Mouse (Mus musculus): ENCODE data around the gene Thnsl2. TPM values are rescaled to one million over a fixed set of nuclear protein-coding genes. Genes with fewer than 3 reads are reported as not detected.

The Thnsl2 gene
- polyA plus RNA-seq, 1 experiment from 2014 or later: 83.8 TPM

DNA sequence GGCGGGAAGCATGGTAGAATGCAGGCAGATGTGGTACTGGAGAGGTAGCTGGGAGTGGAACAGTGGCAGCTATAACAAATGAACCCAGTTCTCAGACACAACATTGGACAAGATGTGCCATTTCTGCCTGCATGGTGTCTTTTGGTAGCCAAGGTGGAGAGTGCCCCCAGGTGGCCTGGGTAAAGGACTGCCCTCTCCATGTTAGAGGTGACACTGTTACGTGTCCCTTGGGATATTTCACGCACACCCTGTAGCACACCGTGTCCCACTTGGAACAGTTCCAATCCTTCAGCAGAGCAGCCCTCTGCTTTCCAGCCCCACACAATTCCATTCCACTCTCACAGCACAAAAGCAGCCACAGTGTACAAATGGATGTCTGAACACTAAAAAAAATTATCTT, 18.0 kb upstream of the Thnsl2 start:
- no peak overlapping the region for H3K9ac ChIP-seq (ENCODE audit: low read depth, low read length)
- WGBS: 63% methylated on average over 4 of the region's 4 CpGs
- peaks cover 6% of the 10 kb centered on the region; the same call in 1 of the 2 replicates for H3K4me1 ChIP-seq (ENCODE audit: control insufficient read depth, insufficient read depth, low read length)
- H3K36me3 ChIP-seq (ENCODE audit: control insufficient read depth, insufficient read depth, low read length): no peaks in the 10 kb centered on the region
- no peak overlapping the region for H3K27ac ChIP-seq (ENCODE audit: low read length)
- H3K4me2 ChIP-seq (ENCODE audit: low read depth, low read length): no peak overlapping the region
- no peaks in the 10 kb centered on the region for H3K27me3 ChIP-seq (replicated peaks; ENCODE audit: control insufficient read depth, insufficient read depth, low read length)
- H3K9me3 ChIP-seq (ENCODE audit: control insufficient read depth, low read length): no peaks in the 10 kb centered on the region
- no peak overlapping the region for H3K4me3 ChIP-seq (ENCODE audit: low read length)
- ATAC-seq: no peak; the same call in 1 of the 2 replicates

- 0 out of 2 replicates have a peak, but pooled peaks have one; percentile 37 for ATAC-seq
- Histone ChIP-seq H3K4me1 (ENCODE audit: control insufficient read depth, insufficient read depth, low read length) (peaks cover 6% of the 10 kb centered on the region; the same call in 1 of the 2 replicates), H3K27ac (ENCODE audit: low read length) (no peak overlapping the region), H3K36me3 (ENCODE audit: control insufficient read depth, insufficient read depth, low read length) (no peaks in the 10 kb centered on the region), H3K4me3 (ENCODE audit: low read length) (no peak overlapping the region), H3K9me3 (ENCODE audit: control insufficient read depth, low read length) (no peaks in the 10 kb centered on the region), H3K9ac (ENCODE audit: low read depth, low read length) (no peak overlapping the region), H3K4me2 (ENCODE audit: low read depth, low read length) (no peak overlapping the region), H3K27me3 (replicated peaks; ENCODE audit: control insufficient read depth, insufficient read depth, low read length) (no peaks in the 10 kb centered on the region)
- WGBS: 59% methylated on average over 7 of the region's 7 CpGs
Observed at GRCm38 (mm10) chr6:71161290-71161689, 17.1 kb upstream of the Thnsl2 start.

GRCm38 (mm10) chr6:71156674-71157326, 12.6 kb upstream of the Thnsl2 start:
- Histone ChIP-seq H3K36me3 (ENCODE audit: control insufficient read depth, insufficient read depth, low read length) (no peaks in the 10 kb centered on the region), H3K9ac (ENCODE audit: low read depth, low read length) (no peak overlapping the region), H3K4me1 (ENCODE audit: control insufficient read depth, insufficient read depth, low read length) (no peaks in the 10 kb centered on the region), H3K27ac (ENCODE audit: low read length) (no peak overlapping the region), H3K9me3 (ENCODE audit: control insufficient read depth, low read length) (no peaks in the 10 kb centered on the region), H3K27me3 (replicated peaks; ENCODE audit: control insufficient read depth, insufficient read depth, low read length) (no peaks in the 10 kb centered on the region), H3K4me2 (ENCODE audit: low read depth, low read length) (no peak overlapping the region), H3K4me3 (ENCODE audit: low read length) (no peak overlapping the region)
- 79% methylated on average over 5 of the region's 5 CpGs for WGBS
- peak; percentile 21; the same call in 1 of the 2 replicates for ATAC-seq

GRCm38 (mm10) chr6:71154861-71155260, 10.6 kb upstream of the Thnsl2 start:
- WGBS: 86% methylated on average over 6 of the region's 6 CpGs

DNA sequence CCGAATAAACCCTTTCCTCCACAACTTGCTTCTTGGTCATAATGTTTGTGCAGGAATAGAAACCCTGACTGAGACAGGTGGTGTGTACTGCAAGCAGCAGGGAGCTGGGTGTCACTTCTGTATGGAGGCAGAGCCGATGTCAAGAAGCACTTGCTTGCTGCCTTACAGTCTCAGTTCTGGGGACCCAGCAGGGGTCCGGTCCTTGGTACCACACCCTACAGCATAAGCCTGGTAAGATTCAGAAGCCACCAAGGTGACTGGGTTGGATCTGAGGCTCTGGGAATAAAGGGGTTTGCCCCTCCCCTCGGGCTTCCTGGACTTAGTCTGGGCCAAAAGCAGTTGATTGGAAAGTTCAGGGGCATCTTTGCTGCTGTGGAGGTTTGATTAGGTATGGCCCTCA, 9.2 kb upstream of the Thnsl2 start:
- ATAC-seq: no peak

More at GRCm38 (mm10) chr6:71154861-71155260, 10.6 kb upstream of the Thnsl2 start:
- Histone ChIP-seq H3K27ac (ENCODE audit: low read length) (no peak overlapping the region), H3K9ac (ENCODE audit: low read depth, low read length) (no peak overlapping the region), H3K4me2 (ENCODE audit: low read depth, low read length) (no peak overlapping the region), H3K9me3 (ENCODE audit: control insufficient read depth, low read length) (no peaks in the 10 kb centered on the region), H3K4me1 (ENCODE audit: control insufficient read depth, insufficient read depth, low read length) (no peaks in the 10 kb centered on the region), H3K36me3 (ENCODE audit: control insufficient read depth, insufficient read depth, low read length) (no peaks in the 10 kb centered on the region), H3K27me3 (replicated peaks; ENCODE audit: control insufficient read depth, insufficient read depth, low read length) (no peaks in the 10 kb centered on the region), H3K4me3 (ENCODE audit: low read length) (no peak overlapping the region)
- ATAC-seq: no peak

DNA sequence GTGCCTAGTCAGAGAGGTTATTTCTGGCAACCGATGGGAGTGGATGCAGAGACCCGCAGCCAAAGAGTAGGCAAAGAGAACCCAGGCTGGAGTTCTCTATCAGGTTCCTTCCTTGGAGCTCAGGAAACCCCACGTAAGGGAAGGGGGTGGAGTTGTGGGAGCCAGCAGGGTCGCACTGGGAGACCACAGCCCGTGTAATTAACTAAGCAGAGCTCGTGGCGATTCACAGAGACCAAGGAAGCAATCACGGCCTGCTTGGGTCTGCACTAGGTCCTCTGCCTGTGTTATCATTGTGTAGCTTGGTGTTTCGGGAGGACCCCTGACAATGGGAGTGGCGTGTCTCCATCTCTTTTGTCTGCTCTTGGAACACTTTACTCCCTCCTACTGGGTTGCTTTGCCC, 6.9 kb upstream of the Thnsl2 start:
- H3K4me2 ChIP-seq (ENCODE audit: low read depth, low read length): no peak overlapping the region
- H3K27me3 ChIP-seq (replicated peaks; ENCODE audit: control insufficient read depth, insufficient read depth, low read length): no peaks in the 10 kb centered on the region
- no peaks in the 10 kb centered on the region for H3K36me3 ChIP-seq (ENCODE audit: control insufficient read depth, insufficient read depth, low read length)
- H3K27ac ChIP-seq (ENCODE audit: low read length): no peak overlapping the region
- H3K4me3 ChIP-seq (ENCODE audit: low read length): no peak overlapping the region
- H3K4me1 ChIP-seq (ENCODE audit: control insufficient read depth, insufficient read depth, low read length): no peaks in the 10 kb centered on the region
- no peaks in the 10 kb centered on the region for H3K9me3 ChIP-seq (ENCODE audit: control insufficient read depth, low read length)
- no peak for ATAC-seq
- H3K9ac ChIP-seq (ENCODE audit: low read depth, low read length): no peak overlapping the region
- WGBS: 52% methylated on average over 10 of the region's 10 CpGs

More for the DNA sequence above, 9.2 kb upstream of the Thnsl2 start:
- Histone ChIP-seq H3K36me3 (ENCODE audit: control insufficient read depth, insufficient read depth, low read length) (no peaks in the 10 kb centered on the region), H3K9me3 (ENCODE audit: control insufficient read depth, low read length) (no peaks in the 10 kb centered on the region), H3K27me3 (replicated peaks; ENCODE audit: control insufficient read depth, insufficient read depth, low read length) (no peaks in the 10 kb centered on the region), H3K4me3 (ENCODE audit: low read length) (no peak overlapping the region), H3K4me1 (ENCODE audit: control insufficient read depth, insufficient read depth, low read length) (no peaks in the 10 kb centered on the region), H3K27ac (ENCODE audit: low read length) (no peak overlapping the region), H3K9ac (ENCODE audit: low read depth, low read length) (no peak overlapping the region), H3K4me2 (ENCODE audit: low read depth, low read length) (no peak overlapping the region)
- 86% methylated on average over 4 of the region's 4 CpGs for WGBS

- Histone ChIP-seq H3K4me3 (ENCODE audit: low read length) (no peak overlapping the region), H3K36me3 (ENCODE audit: control insufficient read depth, insufficient read depth, low read length) (no peaks in the 10 kb centered on the region), H3K9me3 (ENCODE audit: control insufficient read depth, low read length) (no peaks in the 10 kb centered on the region), H3K4me2 (ENCODE audit: low read depth, low read length) (no peak overlapping the region), H3K27me3 (replicated peaks; ENCODE audit: control insufficient read depth, insufficient read depth, low read length) (no peaks in the 10 kb centered on the region), H3K4me1 (ENCODE audit: control insufficient read depth, insufficient read depth, low read length) (peaks cover 4% of the 10 kb centered on the region; the same call in 1 of the 2 replicates), H3K9ac (ENCODE audit: low read depth, low read length) (no peak overlapping the region), H3K27ac (ENCODE audit: low read length) (no peak overlapping the region)
- WGBS: 13% methylated on average over 5 of the region's 5 CpGs
- peak; percentile 14; the same call in 1 of the 2 replicates for ATAC-seq
Observed at GRCm38 (mm10) chr6:71149534-71149933, 5.3 kb upstream of the Thnsl2 start.

- Histone ChIP-seq H3K36me3 (ENCODE audit: control insufficient read depth, insufficient read depth, low read length) (no peaks in the 10 kb centered on the region), H3K9me3 (ENCODE audit: control insufficient read depth, low read length) (no peaks in the 10 kb centered on the region), H3K4me2 (ENCODE audit: low read depth, low read length) (no peak overlapping the region), H3K9ac (ENCODE audit: low read depth, low read length) (no peak overlapping the region), H3K27ac (ENCODE audit: low read length) (peak overlapping the region; percentile 65), H3K27me3 (replicated peaks; ENCODE audit: control insufficient read depth, insufficient read depth, low read length) (no peaks in the 10 kb centered on the region), H3K4me1 (ENCODE audit: control insufficient read depth, insufficient read depth, low read length) (peaks cover 5% of the 10 kb centered on the region; the same call in 1 of the 2 replicates), H3K4me3 (ENCODE audit: low read length) (no peak overlapping the region)
- WGBS: 66% methylated on average over 6 of the region's 6 CpGs
- ATAC-seq: no peak
Observed at GRCm38 (mm10) chr6:71148336-71148735, 4.1 kb upstream of the Thnsl2 start.

GRCm38 (mm10) chr6:71145288-71145989, 1.2 kb upstream of the Thnsl2 start:
- Histone ChIP-seq H3K4me2 (ENCODE audit: low read depth, low read length) (peak overlapping the region; percentile 26), H3K4me3 (ENCODE audit: low read length) (no peak overlapping the region), H3K36me3 (ENCODE audit: control insufficient read depth, insufficient read depth, low read length) (no peaks in the 10 kb centered on the region), H3K27ac (ENCODE audit: low read length) (peak overlapping the region; percentile 94), H3K9me3 (ENCODE audit: control insufficient read depth, low read length) (no peaks in the 10 kb centered on the region), H3K9ac (ENCODE audit: low read depth, low read length) (peak overlapping the region; percentile 54; the same call in 1 of the 2 replicates), H3K4me1 (ENCODE audit: control insufficient read depth, insufficient read depth, low read length) (peaks cover 9% of the 10 kb centered on the region), H3K27me3 (replicated peaks; ENCODE audit: control insufficient read depth, insufficient read depth, low read length) (no peaks in the 10 kb centered on the region)
- peak; percentile 88 for ATAC-seq
- 37% methylated on average over 3 of the region's 3 CpGs for WGBS

Data from intestine, embryonic 16.5 days (tissue).